Mouse (Mus musculus) layer of hippocampus, adult 11-12 months (tissue): Measurements from ENCODE around the gene Cfap299.

ENCODE experiments used
- DNase-seq: peaks from one replicate; pipeline ENCODE4 v3.0.0; 2022; ENCODE audit warnings: low spot score

Cfap299 gene

GRCm38 (mm10) chr5:98815269-98815668 lies 486.2 kb downstream of the Cfap299 start:
- DNase-seq: no peak

- no peak for DNase-seq
Measured at GRCm38 (mm10) chr5:98833760-98834159, 504.7 kb downstream of the Cfap299 start.

- DNase-seq: no peak
Measured at GRCm38 (mm10) chr5:98834300-98834699, 505.2 kb downstream of the Cfap299 start.

- no peak for DNase-seq
Measured at GRCm38 (mm10) chr5:98842600-98843310, 513.7 kb downstream of the Cfap299 start.

- no peak for DNase-seq
Measured at GRCm38 (mm10) chr5:98844664-98845063, 515.6 kb downstream of the Cfap299 start.
